Mouse (Mus musculus) erythroblast, embryonic 14.5 days (primary cell): ENCODE measurements around the gene Hnrnph1.

Experiments
- GATA1 ChIP-seq: IDR thresholded peaks from 2 replicates; pipeline ENCODE4 v1.6.1; 2012; ENCODE audit warnings: low read length, inconsistent platforms, mixed read lengths
- TAL1 ChIP-seq: IDR thresholded peaks from 3 replicates; pipeline ENCODE4 v1.6.1; 2012; ENCODE audit warnings: low read length, inconsistent platforms, mixed read lengths

- no peak for TF ChIP-seq TAL1
- no peak for TF ChIP-seq GATA1
Observed at GRCm38 (mm10) chr11:50381311-50381710, 4.5 kb downstream of the Hnrnph1 start.
